Mouse (Mus musculus): ENCODE measurements around the gene Pjvk. TPM values are rescaled to one million over a fixed set of nuclear protein-coding genes. Genes with fewer than 3 reads are reported as not detected.
A peak's percentile ranks its signal among the peaks of the same experiment; 100 is the strongest.

Gene Pjvk
- polyA plus RNA-seq, 1 experiment from 2014 or later, result 0.76 TPM

GRCm38 (mm10) chr2:76672966-76673392 is 24.7 kb downstream of the Pjvk start, which contains the start of gene Fkbp7:
Gene Fkbp7 (minus strand): TSS chr2:76673116.
- under 1% methylated on average over 17 of the region's 17 CpGs for WGBS
- Histone ChIP-seq H3K36me3 (replicated peaks) (peaks cover under 1% of the 10 kb centered on the region), H3K27ac (peak within 1 kb of the TSS; percentile 82), H3K4me3 (peak within 1 kb of the TSS; percentile 51), H3K4me1 (peaks cover 46% of the 10 kb centered on the region), H3K27me3 (ENCODE audit: poor library complexity, severe bottlenecking) (no peaks in the 10 kb centered on the region), H3K9me3 (no peaks in the 10 kb centered on the region)
- DNase-seq (ENCODE audit: extremely low spot score, low spot score), result peak; percentile 94

GRCm38 (mm10) chr2:76673472-76674081 is 25.3 kb downstream of the Pjvk start:
- Histone ChIP-seq H3K27me3 (ENCODE audit: poor library complexity, severe bottlenecking) (no peaks in the 10 kb centered on the region), H3K36me3 (replicated peaks) (peaks cover 6% of the 10 kb centered on the region), H3K9me3 (no peaks in the 10 kb centered on the region), H3K4me3 (peak overlapping the region; percentile 51), H3K27ac (peak overlapping the region; percentile 82), H3K4me1 (peaks cover 46% of the 10 kb centered on the region)
- 29% methylated on average over 7 of the region's 7 CpGs for WGBS
- peak; percentile 25 for DNase-seq (ENCODE audit: extremely low spot score, low spot score)

DNA sequence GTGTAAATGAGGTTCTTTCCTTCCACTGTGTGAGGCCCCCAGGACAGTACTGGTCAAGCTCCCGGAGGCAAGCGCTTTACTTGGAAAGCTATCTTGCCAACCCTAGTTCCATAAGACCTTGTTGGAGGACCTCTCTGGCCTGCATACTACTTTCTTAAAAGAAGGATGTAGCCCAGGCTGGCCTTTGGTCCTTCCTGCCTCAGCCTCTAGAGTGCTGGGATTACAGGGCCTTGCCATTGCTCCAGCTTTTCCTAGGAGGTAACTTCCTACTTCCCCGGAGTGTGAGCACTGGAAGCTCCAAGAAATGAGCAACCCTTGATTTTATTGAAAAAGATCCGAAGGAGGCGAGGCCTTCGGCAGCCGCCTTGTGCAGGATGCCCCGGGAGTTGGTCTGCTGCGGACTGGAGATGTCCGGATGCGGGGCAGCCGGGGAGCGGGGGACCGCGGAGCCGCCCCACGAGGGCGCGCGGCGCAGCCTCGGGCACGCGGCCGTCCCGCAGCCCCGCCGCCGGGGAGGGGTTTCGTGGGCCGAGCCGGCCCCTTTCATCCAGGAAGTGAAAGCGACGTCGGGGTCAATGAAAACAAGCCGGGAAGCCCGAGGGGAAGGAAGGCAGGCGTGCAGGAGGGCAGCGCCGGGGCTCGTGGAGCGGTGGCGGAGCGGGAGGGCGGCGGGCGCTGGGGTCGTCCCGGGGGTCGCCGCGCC is 26.6 kb downstream of the Pjvk start, which contains the start of gene Plekha3:
Gene Plekha3, plus strand, starts transcription at position 557 of the 703 bp plus-strand sequence.
- Histone ChIP-seq H3K27ac (peak within 1 kb of the TSS; percentile 93), H3K4me3 (peak within 1 kb of the TSS; percentile 85), H3K27me3 (ENCODE audit: poor library complexity, severe bottlenecking) (no peaks in the 10 kb centered on the region), H3K36me3 (replicated peaks) (peaks cover 18% of the 10 kb centered on the region), H3K9me3 (no peaks in the 10 kb centered on the region), H3K4me1 (peaks cover 46% of the 10 kb centered on the region)
- WGBS, result 4% methylated on average over 51 of the region's 52 CpGs
- peak; percentile 81 for DNase-seq (ENCODE audit: extremely low spot score, low spot score)

DNA sequence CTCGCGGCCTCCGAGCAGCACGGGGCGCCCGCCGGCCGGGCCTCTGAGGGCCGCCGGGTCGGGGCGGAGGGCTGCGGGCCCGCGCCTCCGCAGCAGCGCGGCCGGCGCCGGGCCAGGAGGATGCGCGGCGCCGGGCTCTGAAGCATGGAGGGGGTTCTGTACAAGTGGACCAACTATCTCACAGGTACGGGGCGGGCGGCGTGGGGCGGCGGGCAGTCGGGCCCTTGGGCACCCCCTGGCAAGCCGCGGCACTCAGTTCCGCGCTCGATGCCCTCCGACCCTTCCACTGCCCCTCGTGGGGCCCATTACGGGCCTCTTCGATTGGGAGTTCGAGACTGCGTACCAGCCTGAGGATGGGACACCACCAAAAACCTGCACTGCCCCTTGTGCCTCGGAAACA is 27.2 kb downstream of the Pjvk start:
- Histone ChIP-seq H3K36me3 (replicated peaks) (peaks cover 24% of the 10 kb centered on the region), H3K27me3 (ENCODE audit: poor library complexity, severe bottlenecking) (no peaks in the 10 kb centered on the region), H3K9me3 (no peaks in the 10 kb centered on the region), H3K4me3 (peak overlapping the region; percentile 85), H3K4me1 (peaks cover 46% of the 10 kb centered on the region), H3K27ac (peak overlapping the region; percentile 93)
- no peak for DNase-seq (ENCODE audit: extremely low spot score, low spot score)
- WGBS, result 0% methylated on average over 30 of the region's 44 CpGs

DNA sequence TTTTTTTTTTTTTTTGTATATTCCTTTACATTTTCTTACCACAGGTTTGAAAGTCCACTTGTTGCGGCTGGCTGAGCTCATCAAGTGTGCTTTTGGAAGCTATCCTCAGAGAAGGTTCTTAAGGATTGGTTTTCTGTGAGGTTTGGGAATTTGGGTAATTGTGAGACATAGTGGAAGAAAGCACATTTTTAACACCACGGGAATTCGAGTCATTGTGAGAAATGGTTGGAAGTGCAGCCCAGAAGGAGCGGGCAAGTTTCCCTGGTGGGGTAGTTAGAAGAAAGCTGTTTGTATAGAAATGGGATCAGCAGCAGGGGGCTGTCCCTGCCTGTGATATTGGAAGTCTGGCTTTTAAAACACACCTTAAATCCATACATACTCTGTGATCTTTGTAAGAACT is 27.7 kb downstream of the Pjvk start:
- Histone ChIP-seq H3K4me3 (peak overlapping the region; percentile 85), H3K36me3 (replicated peaks) (peaks cover 29% of the 10 kb centered on the region), H3K27me3 (ENCODE audit: poor library complexity, severe bottlenecking) (no peaks in the 10 kb centered on the region), H3K9me3 (no peaks in the 10 kb centered on the region), H3K4me1 (peaks cover 46% of the 10 kb centered on the region), H3K27ac (peak overlapping the region; percentile 93)
- 12% methylated on average over 4 of the region's 4 CpGs for WGBS
- no peak for DNase-seq (ENCODE audit: extremely low spot score, low spot score)

- DNase-seq (ENCODE audit: extremely low spot score, low spot score), result no peak
- 77% methylated on average over 13 of the region's 13 CpGs for WGBS
- H3K4me1 ChIP-seq, result peaks cover 45% of the 10 kb centered on the region
Measured at GRCm38 (mm10) chr2:76676401-76677226, 28.3 kb downstream of the Pjvk start.

DNA sequence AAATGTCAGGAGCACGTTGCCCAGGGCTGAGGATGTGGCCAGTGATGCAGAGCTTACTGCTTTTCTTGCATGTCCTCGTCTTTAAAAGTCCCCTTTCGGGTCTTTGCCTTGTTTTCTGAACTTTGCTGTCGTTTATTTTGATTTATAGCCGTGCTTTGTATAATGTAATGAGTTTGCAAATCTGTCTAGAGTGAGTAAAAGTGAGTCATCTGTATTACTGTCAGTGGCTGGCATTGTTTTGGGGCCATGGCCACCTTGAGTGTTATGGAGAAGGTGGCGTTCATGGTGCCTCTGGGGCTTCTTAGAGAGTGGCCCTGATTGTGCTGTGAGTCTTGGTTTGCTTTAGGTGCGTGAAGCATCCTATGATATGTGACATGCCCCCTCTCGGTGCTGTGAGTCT is 34.0 kb downstream of the Pjvk start:
- H3K4me3 ChIP-seq, result no peak overlapping the region

More at GRCm38 (mm10) chr2:76676401-76677226, 28.3 kb downstream of the Pjvk start:
- no peaks in the 10 kb centered on the region for H3K27me3 ChIP-seq (ENCODE audit: poor library complexity, severe bottlenecking)
- H3K4me3 ChIP-seq, result peak overlapping the region; percentile 85
- H3K27ac ChIP-seq, result peak overlapping the region; percentile 93
- H3K9me3 ChIP-seq, result no peaks in the 10 kb centered on the region
- peaks cover 33% of the 10 kb centered on the region for H3K36me3 ChIP-seq (replicated peaks)

GRCm38 (mm10) chr2:76686986-76687385 is 38.7 kb downstream of the Pjvk start:
- Histone ChIP-seq H3K36me3 (replicated peaks) (peaks cover 93% of the 10 kb centered on the region), H3K4me1 (no peaks in the 10 kb centered on the region), H3K9me3 (no peaks in the 10 kb centered on the region), H3K27ac (no peak overlapping the region), H3K4me3 (no peak overlapping the region), H3K27me3 (ENCODE audit: poor library complexity, severe bottlenecking) (no peaks in the 10 kb centered on the region)
- no peak for DNase-seq (ENCODE audit: extremely low spot score, low spot score)
- 96% methylated on average over 3 of the region's 3 CpGs for WGBS

More for the DNA sequence above, 34.0 kb downstream of the Pjvk start:
- peaks cover 4% of the 10 kb centered on the region; the same call in 1 of the 2 replicates for H3K4me1 ChIP-seq
- WGBS, result 90% methylated on average over 8 of the region's 8 CpGs
- DNase-seq (ENCODE audit: extremely low spot score, low spot score), result no peak
- H3K9me3 ChIP-seq, result no peaks in the 10 kb centered on the region
- no peaks in the 10 kb centered on the region for H3K27me3 ChIP-seq (ENCODE audit: poor library complexity, severe bottlenecking)
- H3K36me3 ChIP-seq (replicated peaks), result peaks cover 90% of the 10 kb centered on the region
- no peak overlapping the region for H3K27ac ChIP-seq

GRCm38 (mm10) chr2:76687608-76688007 is 39.3 kb downstream of the Pjvk start:
- WGBS, result 84% methylated on average over 3 of the region's 3 CpGs

DNA sequence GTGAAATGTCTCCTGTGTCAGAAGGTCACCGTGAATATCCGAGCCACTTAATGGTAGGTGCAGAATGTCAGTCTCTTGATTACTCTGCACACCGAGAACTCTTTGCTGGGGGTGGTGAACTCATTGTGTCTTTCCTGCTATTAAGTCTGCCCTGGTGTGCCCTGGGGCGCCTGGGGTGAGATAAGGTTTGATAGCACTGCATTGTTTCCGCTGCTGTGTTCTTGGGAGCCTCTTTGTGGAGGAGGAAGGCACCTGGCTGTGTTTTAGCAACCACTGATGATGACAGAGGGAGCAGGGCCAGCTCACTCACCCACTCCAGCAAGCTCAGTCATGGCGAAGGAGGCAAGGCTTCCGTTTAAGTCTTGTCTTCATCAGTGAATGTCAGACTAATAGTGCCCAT is 39.9 kb downstream of the Pjvk start:
- 71% methylated on average over 7 of the region's 7 CpGs for WGBS
- Histone ChIP-seq H3K4me1 (no peaks in the 10 kb centered on the region), H3K27ac (no peak overlapping the region), H3K9me3 (no peaks in the 10 kb centered on the region), H3K36me3 (replicated peaks) (peaks cover 93% of the 10 kb centered on the region), H3K27me3 (ENCODE audit: poor library complexity, severe bottlenecking) (no peaks in the 10 kb centered on the region), H3K4me3 (no peak overlapping the region)
- no peak for DNase-seq (ENCODE audit: extremely low spot score, low spot score)

More at GRCm38 (mm10) chr2:76687608-76688007, 39.3 kb downstream of the Pjvk start:
- no peaks in the 10 kb centered on the region for H3K4me1 ChIP-seq
- H3K27ac ChIP-seq, result no peak overlapping the region
- DNase-seq (ENCODE audit: extremely low spot score, low spot score), result no peak
- no peaks in the 10 kb centered on the region for H3K27me3 ChIP-seq (ENCODE audit: poor library complexity, severe bottlenecking)
- no peaks in the 10 kb centered on the region for H3K9me3 ChIP-seq
- peaks cover 93% of the 10 kb centered on the region for H3K36me3 ChIP-seq (replicated peaks)
- H3K4me3 ChIP-seq, result no peak overlapping the region

- WGBS, result 88% methylated on average over 12 of the region's 12 CpGs
- Histone ChIP-seq H3K27ac (no peak overlapping the region), H3K9me3 (no peaks in the 10 kb centered on the region), H3K4me3 (no peak overlapping the region), H3K36me3 (replicated peaks) (peaks cover 93% of the 10 kb centered on the region), H3K27me3 (ENCODE audit: poor library complexity, severe bottlenecking) (no peaks in the 10 kb centered on the region), H3K4me1 (no peaks in the 10 kb centered on the region)
- DNase-seq (ENCODE audit: extremely low spot score, low spot score), result no peak
Measured at GRCm38 (mm10) chr2:76690436-76691204, 42.3 kb downstream of the Pjvk start.

- no peak for DNase-seq (ENCODE audit: extremely low spot score, low spot score)
- Histone ChIP-seq H3K9me3 (no peaks in the 10 kb centered on the region), H3K36me3 (replicated peaks) (peaks cover 90% of the 10 kb centered on the region), H3K27ac (no peak overlapping the region), H3K4me1 (no peaks in the 10 kb centered on the region), H3K4me3 (no peak overlapping the region), H3K27me3 (ENCODE audit: poor library complexity, severe bottlenecking) (no peaks in the 10 kb centered on the region)
- 87% methylated on average over 5 of the region's 5 CpGs for WGBS
Measured at GRCm38 (mm10) chr2:76693765-76694164, 45.5 kb downstream of the Pjvk start.
